Mouse (Mus musculus) adrenal gland, postnatal 25 days (tissue): Measurements from ENCODE around the gene Myh6. TPM values are rescaled to one million over a fixed set of nuclear protein-coding genes. Genes with fewer than 3 reads are reported as not detected.

Experiments used
- microRNA-seq, 2 experiments: library from miRNA; unstranded; fragments of <30 nt; microRNA quantifications; one replicate each; pipeline ENCODE4 v1.2.0; 2021
- total RNA-seq: library from RNA; stranded (reverse); gene quantifications from 2 replicates; pipeline ENCODE4 v1.2.3, GENCODE M21; 2021

The Myh6 gene
- total RNA-seq, 1 experiment from 2014 or later: not detected

Small RNA genes lying within 50 kb of the gene (microRNA-seq; reads per million reads assigned to microRNA genes)
- 0 reads per million in 2 experiments for gene Mir208a
- gene Mir208b: 0 to 0.36 reads per million in 2 experiments

Other genes with a start within 250 kb of the Myh6 start
- 58.4 and 64.6 TPM in 2 replicates for gene Slc7a8, start 185.0 kb downstream of the Myh6 start, total RNA-seq
- gene Rnf212b, start 152.8 kb downstream of the Myh6 start, total RNA-seq: 1.2 TPM in 1 of 2 replicates, not detected in the other
- 14.8 and 19.0 TPM in 2 replicates for gene Homez, start 96.0 kb downstream of the Myh6 start, total RNA-seq
- gene Ppp1r3e, start 89.4 kb downstream of the Myh6 start, total RNA-seq: 19.3 and 23.8 TPM in 2 replicates
- 50.0 and 62.2 TPM in 2 replicates for gene Bcl2l2, start 83.5 kb downstream of the Myh6 start, total RNA-seq
- gene Gm20521, start 83.5 kb downstream of the Myh6 start, total RNA-seq: 10.0 TPM in 1 of 2 replicates, not detected in the other
- 195 and 256 TPM in 2 replicates for gene Pabpn1, start 74.4 kb downstream of the Myh6 start, total RNA-seq
- 32.9 and 41.6 TPM in 2 replicates for gene Slc22a17, start 53.8 kb downstream of the Myh6 start, total RNA-seq
- gene Efs, start 40.8 kb downstream of the Myh6 start, total RNA-seq: 2.6 and 3.6 TPM in 2 replicates
- gene Il25, start 34.2 kb downstream of the Myh6 start, total RNA-seq: not detected in 2 replicates
- gene Cmtm5, start 30.7 kb downstream of the Myh6 start, total RNA-seq: 0.49 and 1.2 TPM in 2 replicates
- gene Gm17428, start 10.0 kb upstream of the Myh6 start, total RNA-seq: not detected in 2 replicates
- not detected in 2 replicates for gene Myh7, start 27.7 kb upstream of the Myh6 start, total RNA-seq
- gene Ngdn, start 48.5 kb upstream of the Myh6 start, total RNA-seq: 38.3 and 39.8 TPM in 2 replicates
- gene Zfhx2, start 125.4 kb upstream of the Myh6 start, total RNA-seq: 9.1 and 9.9 TPM in 2 replicates
- 16.2 and 21.6 TPM in 2 replicates for gene Thtpa, start 127.9 kb upstream of the Myh6 start, total RNA-seq
- gene Ap1g2, start 139.7 kb upstream of the Myh6 start, total RNA-seq: 27.4 and 32.8 TPM in 2 replicates
- gene Jph4, start 150.0 kb upstream of the Myh6 start, total RNA-seq: 3.8 and 6.6 TPM in 2 replicates